Mouse (Mus musculus) thymus, adult 2 months (tissue): ENCODE measurements around the gene Tnpo1.

Source experiments
- CTCF ChIP-seq: fragments of 200-500 bp; IDR thresholded peaks from 2 replicates; pipeline ENCODE4 v1.5.1; 2012; ENCODE audit warnings: mild to moderate bottlenecking, control low read depth, low read length, moderate library complexity, borderline replicate concordance; ENCODE audit not compliant: control insufficient read depth, poor library complexity, insufficient read depth; ENCODE audit errors: extremely low read depth
- POLR2A ChIP-seq: fragments of 200-500 bp; IDR thresholded peaks from 2 replicates; pipeline ENCODE4 v1.6.1; 2012; ENCODE audit warnings: mild to moderate bottlenecking, low read length, control low read depth, moderate library complexity; ENCODE audit not compliant: control insufficient read depth, poor library complexity, insufficient read depth; ENCODE audit errors: extremely low read depth

- TF ChIP-seq CTCF (no peak), POLR2A (no peak)
These were observed 45.8 kb downstream of the Tnpo1 start for GRCm38 (mm10) chr13:98880336-98880735.
